Mouse (Mus musculus) midbrain, postnatal 0 days (tissue): Measurements from ENCODE around the gene Kpna1. TPM values are rescaled to one million over a fixed set of nuclear protein-coding genes. Genes with fewer than 3 reads are reported as not detected.
"Not testable (repeated sequence)": the region's sequence is repeated elsewhere in the genome, so short reads cannot be mapped to it uniquely, and the experiment has no call there.

Source experiments
- ATAC-seq: fragments of 200-750 bp; cut with Nextera tagmentation; 2 replicates; pipeline ENCODE4 v1.8.0; 2017; ENCODE audit warnings: moderate number of reproducible peaks, mild to moderate bottlenecking, moderate TSS enrichment, moderate library complexity; ENCODE audit not compliant: low FRiP score
- DNase-seq: peaks from one replicate; pipeline ENCODE4 v3.0.0-alpha.2; 2015; ENCODE audit warnings: low spot score
- H3K27ac ChIP-seq: fragments of 300-500 bp; sonication (generic); 2 replicates; pipeline ENCODE4 v1.5.1; 2014; ENCODE audit warnings: low read depth, mild to moderate bottlenecking, low read length, mixed read lengths
- H3K27me3 ChIP-seq: fragments of 300-500 bp; sonication (generic); 2 replicates; pipeline ENCODE4 v1.6.1; 2014; ENCODE audit warnings: low read length, control low read depth, mixed read lengths; ENCODE audit not compliant: insufficient read depth
- H3K36me3 ChIP-seq: fragments of 300-500 bp; sonication (generic); 2 replicates; pipeline ENCODE4 v1.6.1; 2014; ENCODE audit warnings: low read length, control low read depth, mixed read lengths; ENCODE audit not compliant: insufficient read depth
- H3K4me1 ChIP-seq: fragments of 300-500 bp; sonication (generic); 2 replicates; pipeline ENCODE4 v1.6.1; 2014; ENCODE audit warnings: mild to moderate bottlenecking, control low read depth, antibody characterized with exemption, low read length, mixed read lengths; ENCODE audit not compliant: insufficient read depth
- H3K4me2 ChIP-seq: fragments of 300-500 bp; sonication (generic); 2 replicates; pipeline ENCODE4 v1.6.1; 2014; ENCODE audit warnings: low read depth, mild to moderate bottlenecking, low read length, mixed read lengths; ENCODE audit not compliant: poor library complexity, severe bottlenecking
- H3K4me3 ChIP-seq: fragments of 300-500 bp; sonication (generic); 2 replicates; pipeline ENCODE4 v1.5.1; 2014; ENCODE audit warnings: low read depth, mild to moderate bottlenecking, low read length, moderate library complexity
- H3K9ac ChIP-seq: fragments of 300-500 bp; sonication (generic); replicated peaks from 2 replicates; pipeline ENCODE4 v1.6.1; 2014; ENCODE audit warnings: mild to moderate bottlenecking, low read length, moderate library complexity, mixed read lengths; ENCODE audit not compliant: poor library complexity, severe bottlenecking
- H3K9me3 ChIP-seq: fragments of 300-500 bp; sonication (generic); 2 replicates; pipeline ENCODE4 v1.6.1; 2016; ENCODE audit warnings: low read length, control low read depth
- CTCF ChIP-seq: IDR thresholded peaks from 2 replicates; pipeline ENCODE4 v1.5.1; 2016; ENCODE audit warnings: antibody characterized with exemption, mild to moderate bottlenecking
- WGBS: fragments of 180-500 bp; shearing (Covaris S2); extraction: QIAGEN DNeasy Blood & Tissue Kit; methylation state at CpG from one replicate; pipeline ENCODE4 v1.1.7; 2014; 5-methylcytosine and 5-hydroxymethylcytosine counted together
- polyA plus RNA-seq: library from polyadenylated mRNA; unstranded; fragments of >200 nt; fragmentation: Nextera tagmentation; extraction: Ambion mirVana; gene quantifications from 2 replicates; pipeline ENCODE4 v1.2.1, GENCODE M21; 2015
- total RNA-seq: library from RNA; depleted of rRNA; stranded (reverse); fragments of >200 nt; gene quantifications from 2 replicates; pipeline ENCODE4 v1.2.3, GENCODE M21; 2014

Kpna1 gene
- total and polyA plus RNA-seq, 2 experiments from 2014 or later = 61.6 to 68.5 TPM

GRCm38 (mm10) chr16:36008396-36008795, 29.8 kb downstream of the Kpna1 start:
- Histone ChIP-seq H3K9ac (no peak overlapping the region), H3K4me3 (no peak overlapping the region), H3K27ac (no peak overlapping the region), H3K4me1 (no peaks in the 10 kb centered on the region), H3K9me3 (no peaks in the 10 kb centered on the region), H3K27me3 (no peaks in the 10 kb centered on the region), H3K4me2 (no peak overlapping the region), H3K36me3 (peaks cover 8% of the 10 kb centered on the region)
- no peak for ATAC-seq
- no peak for TF ChIP-seq CTCF
- no peak for DNase-seq
- 96% methylated on average over 3 of the region's 3 CpGs for WGBS

DNA sequence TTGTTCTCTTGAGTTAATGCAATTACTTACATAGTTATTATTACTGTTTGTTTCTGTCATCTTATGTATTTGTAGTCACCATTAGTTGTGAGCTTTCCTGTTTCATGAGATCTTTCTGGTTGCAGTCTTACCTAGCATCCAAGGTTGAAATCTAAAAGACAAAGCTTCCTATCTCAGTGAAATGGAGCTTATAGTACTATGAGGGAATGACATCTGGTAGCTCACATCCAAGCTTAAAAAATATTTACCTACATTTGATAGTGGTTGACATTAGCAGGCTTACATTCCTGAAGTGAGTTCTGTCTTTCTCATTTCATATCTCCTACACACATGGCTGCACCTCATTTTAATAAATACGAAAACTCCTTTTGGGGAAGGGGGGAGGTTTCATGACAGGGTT, 37.8 kb downstream of the Kpna1 start:
- no peak for TF ChIP-seq CTCF
- WGBS = 92% methylated on average over 1 of the region's 1 CpGs
- H3K36me3 ChIP-seq = peaks cover 24% of the 10 kb centered on the region
- DNase-seq (no peak), ATAC-seq (no peak)
- H3K4me3 ChIP-seq = no peak overlapping the region
- no peak overlapping the region for H3K27ac ChIP-seq
- no peaks in the 10 kb centered on the region for H3K27me3 ChIP-seq
- no peak overlapping the region for H3K4me2 ChIP-seq
- H3K9me3 ChIP-seq = no peaks in the 10 kb centered on the region
- no peak overlapping the region for H3K9ac ChIP-seq
- no peaks in the 10 kb centered on the region for H3K4me1 ChIP-seq

GRCm38 (mm10) chr16:36028120-36028519, 49.6 kb downstream of the Kpna1 start:
- H3K27me3 ChIP-seq, H3K9ac ChIP-seq, H3K27ac ChIP-seq, DNase-seq, ATAC-seq, H3K4me3 ChIP-seq, H3K9me3 ChIP-seq, H3K4me2 ChIP-seq, H3K4me1 ChIP-seq: not testable (repeated sequence)
- WGBS = 76% methylated on average over 1 of the region's 2 CpGs
- H3K36me3 ChIP-seq = peaks cover 23% of the 10 kb centered on the region

DNA sequence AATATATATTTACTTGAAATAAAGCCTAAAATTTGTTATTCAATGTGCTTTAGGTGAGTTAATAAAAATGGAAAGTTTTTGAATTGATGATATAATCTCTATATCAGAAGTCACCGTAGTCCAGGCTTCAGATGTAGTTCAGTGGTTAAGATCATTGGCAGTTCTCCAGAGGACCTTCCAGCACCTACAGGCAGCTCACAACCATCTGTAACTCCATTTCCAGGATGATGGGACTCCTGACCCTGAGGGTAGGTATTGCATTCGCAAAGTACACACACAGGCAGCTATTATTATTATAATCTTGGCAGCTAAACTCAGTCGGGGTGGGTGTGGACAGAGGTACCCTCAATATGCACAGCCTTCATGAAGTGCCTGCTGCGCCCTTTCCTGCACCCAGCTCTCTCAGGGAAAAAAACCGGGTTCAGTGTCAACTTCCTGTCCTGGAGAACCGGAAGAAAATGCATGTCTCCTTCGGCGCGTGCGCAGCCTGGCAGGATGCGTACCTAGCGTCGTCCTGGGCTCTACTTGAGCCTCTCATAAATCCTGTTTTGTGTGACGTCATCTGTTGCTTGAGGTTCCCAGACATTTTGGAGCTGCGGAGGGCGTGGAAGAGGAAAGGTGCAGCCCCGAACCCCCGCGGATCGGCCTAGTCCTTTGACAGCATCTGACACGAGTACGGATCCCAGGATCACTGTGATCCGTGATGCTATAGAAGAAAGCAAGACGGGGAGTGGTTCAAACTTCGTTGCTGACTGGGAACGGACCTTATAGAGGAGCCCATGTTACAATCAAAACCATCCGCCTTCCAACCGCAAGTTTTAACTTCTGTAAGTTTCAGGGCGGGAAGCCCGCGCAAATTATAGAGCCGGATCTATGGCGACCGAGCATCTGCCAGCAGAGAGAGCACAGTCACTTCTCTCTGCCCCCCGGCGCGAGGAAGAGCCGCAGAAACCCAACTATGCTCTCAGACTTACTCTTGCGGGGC, 62.4 kb downstream of the Kpna1 start, which contains the start of gene Wdr5b:
Gene Wdr5b (plus strand): TSS at position 551 of the 985 bp plus-strand sequence.
- no peak for TF ChIP-seq CTCF
- no peaks in the 10 kb centered on the region for H3K9me3 ChIP-seq
- peaks cover 6% of the 10 kb centered on the region for H3K36me3 ChIP-seq
- peak; percentile 100 for DNase-seq
- WGBS = 2% methylated on average over 39 of the region's 39 CpGs
- peak; percentile 98 for ATAC-seq
- peak within 1 kb of the TSS; percentile 77 for H3K27ac ChIP-seq
- H3K4me2 ChIP-seq = peak within 1 kb of the TSS; percentile 68
- peaks cover 7% of the 10 kb centered on the region; the same call in 1 of the 2 replicates for H3K4me1 ChIP-seq
- H3K4me3 ChIP-seq = peak within 1 kb of the TSS; percentile 60
- no peaks in the 10 kb centered on the region for H3K27me3 ChIP-seq
- peak within 1 kb of the TSS; percentile 65 for H3K9ac ChIP-seq

DNA sequence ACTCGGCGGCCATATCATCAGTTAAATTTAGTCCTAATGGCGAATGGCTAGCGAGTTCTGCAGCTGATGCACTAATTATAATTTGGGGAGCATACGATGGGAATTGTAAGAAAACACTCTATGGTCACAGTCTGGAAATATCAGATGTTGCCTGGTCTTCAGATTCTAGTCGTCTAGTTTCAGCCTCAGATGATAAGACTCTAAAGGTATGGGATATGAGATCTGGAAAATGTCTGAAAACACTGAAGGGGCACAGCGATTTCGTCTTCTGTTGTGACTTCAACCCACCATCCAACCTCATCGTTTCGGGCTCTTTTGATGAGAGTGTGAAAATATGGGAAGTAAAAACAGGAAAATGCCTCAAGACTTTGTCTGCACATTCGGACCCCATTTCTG, 63.1 kb downstream of the Kpna1 start:
- Histone ChIP-seq H3K27ac (peak overlapping the region; percentile 77), H3K4me3 (peak overlapping the region; percentile 60), H3K9me3 (no peaks in the 10 kb centered on the region), H3K4me1 (peaks cover 7% of the 10 kb centered on the region; the same call in 1 of the 2 replicates), H3K4me2 (peak overlapping the region; percentile 68), H3K36me3 (peaks cover 10% of the 10 kb centered on the region), H3K27me3 (no peaks in the 10 kb centered on the region), H3K9ac (peak overlapping the region; percentile 65)
- TF ChIP-seq CTCF = no peak
- 31% methylated on average over 11 of the region's 11 CpGs for WGBS
- ATAC-seq (no peak), DNase-seq (no peak)

DNA sequence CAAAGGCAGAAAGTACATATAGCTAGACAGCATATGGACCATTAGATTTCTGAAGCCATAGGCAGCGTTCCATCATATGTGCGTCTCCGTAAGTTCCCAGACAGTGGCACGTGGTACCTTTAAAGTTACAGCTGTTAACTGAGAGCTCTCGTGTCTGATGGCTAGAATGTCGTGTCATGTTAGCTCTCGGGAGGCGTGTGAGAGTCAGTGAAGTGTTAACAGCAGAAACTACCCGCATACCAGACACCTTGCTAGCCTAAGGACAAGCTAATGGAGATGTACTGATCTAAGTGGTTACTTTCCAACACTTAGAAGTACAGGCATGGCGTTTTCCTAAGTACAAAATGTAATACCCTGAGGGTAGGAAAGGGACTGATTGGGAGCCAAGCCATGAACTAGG, 64.5 kb downstream of the Kpna1 start:
- Histone ChIP-seq H3K9me3 (no peaks in the 10 kb centered on the region), H3K27ac (no peak overlapping the region), H3K36me3 (peaks cover 13% of the 10 kb centered on the region), H3K4me3 (no peak overlapping the region), H3K9ac (no peak overlapping the region), H3K4me1 (peaks cover 7% of the 10 kb centered on the region; the same call in 1 of the 2 replicates), H3K4me2 (no peak overlapping the region), H3K27me3 (no peaks in the 10 kb centered on the region)
- no peak for TF ChIP-seq CTCF
- 88% methylated on average over 10 of the region's 10 CpGs for WGBS
- ATAC-seq = no peak
- no peak for DNase-seq
